Mouse (Mus musculus) intestine, embryonic 16.5 days (tissue): ENCODE measurements around the gene Fam192a. TPM values are rescaled to one million over a fixed set of nuclear protein-coding genes. Genes with fewer than 3 reads are reported as not detected.
A peak's percentile ranks its signal among the peaks of the same experiment; 100 is the strongest.

Experiments
- ATAC-seq: fragments of 200-750 bp; cut with Nextera tagmentation; 2 replicates; pipeline ENCODE4 v1.8.0; 2017; ENCODE audit warnings: moderate TSS enrichment, moderate library complexity
- H3K27ac ChIP-seq: fragments of 300-500 bp; sonication (generic); 2 replicates; pipeline ENCODE4 v1.5.1; 2014; ENCODE audit warnings: mild to moderate bottlenecking, low read length
- H3K27me3 ChIP-seq: fragments of 300-500 bp; sonication (generic); replicated peaks from 2 replicates; pipeline ENCODE4 v1.6.1; 2014; ENCODE audit warnings: low read length, control low read depth, mixed read lengths; ENCODE audit not compliant: control insufficient read depth, insufficient read depth
- H3K36me3 ChIP-seq: fragments of 300-500 bp; sonication (generic); 2 replicates; pipeline ENCODE4 v1.6.1; 2014; ENCODE audit warnings: low read length, control low read depth; ENCODE audit not compliant: control insufficient read depth, insufficient read depth
- H3K4me1 ChIP-seq: fragments of 300-500 bp; sonication (generic); 2 replicates; pipeline ENCODE4 v1.6.1; 2014; ENCODE audit warnings: low read length, control low read depth, mixed read lengths; ENCODE audit not compliant: control insufficient read depth, insufficient read depth
- H3K4me2 ChIP-seq: fragments of 300-500 bp; sonication (generic); 2 replicates; pipeline ENCODE4 v1.6.1; 2014; ENCODE audit warnings: low read depth, low read length, control low read depth
- H3K4me3 ChIP-seq: fragments of 300-500 bp; sonication (generic); 2 replicates; pipeline ENCODE4 v1.5.1; 2014; ENCODE audit warnings: mild to moderate bottlenecking, low read length
- H3K9ac ChIP-seq: fragments of 300-500 bp; sonication (generic); 2 replicates; pipeline ENCODE4 v1.6.1; 2014; ENCODE audit warnings: low read depth, low read length
- H3K9me3 ChIP-seq: fragments of 300-500 bp; sonication (generic); 2 replicates; pipeline ENCODE4 v1.6.1; 2016; ENCODE audit warnings: low read length, control low read depth; ENCODE audit not compliant: control insufficient read depth
- WGBS: fragments of 180-500 bp; shearing (Covaris S2); extraction: QIAGEN DNeasy Blood & Tissue Kit; methylation state at CpG from one replicate; pipeline ENCODE4 v1.1.7; 2014; 5-methylcytosine and 5-hydroxymethylcytosine counted together
- polyA plus RNA-seq: library from polyadenylated mRNA; unstranded; fragments of >200 nt; fragmentation: Nextera tagmentation; extraction: Ambion mirVana; gene quantifications from 2 replicates; pipeline ENCODE4 v1.2.1, GENCODE M21; 2015

Gene Fam192a
- polyA plus RNA-seq, 1 experiment from 2014 or later, result 56.4 TPM

GRCm38 (mm10) chr8:94607064-94607463 lies 5.3 kb upstream of the Fam192a start:
- ATAC-seq, result no peak
- WGBS, result 95% methylated on average over 5 of the region's 5 CpGs
- no peaks in the 10 kb centered on the region for H3K9me3 ChIP-seq
- H3K9ac ChIP-seq, result no peak overlapping the region
- no peaks in the 10 kb centered on the region; the same call in 1 of the 2 replicates for H3K4me1 ChIP-seq
- no peak overlapping the region for H3K27ac ChIP-seq
- H3K27me3 ChIP-seq, result no peaks in the 10 kb centered on the region
- H3K4me3 ChIP-seq, result no peak overlapping the region
- no peaks in the 10 kb centered on the region for H3K36me3 ChIP-seq
- H3K4me2 ChIP-seq, result no peak overlapping the region

GRCm38 (mm10) chr8:94604030-94604429 lies 2.2 kb upstream of the Fam192a start:
- no peak overlapping the region for H3K27ac ChIP-seq
- WGBS, result 72% methylated on average over 2 of the region's 2 CpGs
- H3K9ac ChIP-seq, result no peak overlapping the region

GRCm38 (mm10) chr8:94602471-94603131 lies 804 bp upstream of the Fam192a start:
- H3K36me3 ChIP-seq, result no peaks in the 10 kb centered on the region
- peak; percentile 7; the same call in 1 of the 2 replicates for ATAC-seq
- under 1% methylated on average over 31 of the region's 31 CpGs for WGBS
- H3K4me2 ChIP-seq, result peak overlapping the region; percentile 87
- peak overlapping the region; percentile 85 for H3K4me3 ChIP-seq
- H3K4me1 ChIP-seq, result peaks cover 7% of the 10 kb centered on the region
- H3K27ac ChIP-seq, result peak overlapping the region; percentile 87
- no peaks in the 10 kb centered on the region for H3K27me3 ChIP-seq
- peak overlapping the region; percentile 99 for H3K9ac ChIP-seq
- H3K9me3 ChIP-seq, result no peaks in the 10 kb centered on the region

More at GRCm38 (mm10) chr8:94604030-94604429, 2.2 kb upstream of the Fam192a start:
- H3K9me3 ChIP-seq, result no peaks in the 10 kb centered on the region
- ATAC-seq, result no peak
- H3K4me2 ChIP-seq, result no peak overlapping the region
- H3K27me3 ChIP-seq, result no peaks in the 10 kb centered on the region
- no peaks in the 10 kb centered on the region for H3K36me3 ChIP-seq
- H3K4me1 ChIP-seq, result peaks cover 7% of the 10 kb centered on the region
- H3K4me3 ChIP-seq, result no peak overlapping the region

- peak overlapping the region; percentile 88 for H3K9ac ChIP-seq
- H3K27ac ChIP-seq, result peak overlapping the region; percentile 84
- ATAC-seq, result peak; percentile 41
- H3K9me3 ChIP-seq, result no peaks in the 10 kb centered on the region
- peaks cover 7% of the 10 kb centered on the region for H3K4me1 ChIP-seq
- H3K27me3 ChIP-seq, result no peaks in the 10 kb centered on the region
- peak overlapping the region; percentile 89 for H3K4me2 ChIP-seq
- H3K4me3 ChIP-seq, result peak overlapping the region; percentile 85
- WGBS, result under 1% methylated on average over 50 of the region's 51 CpGs
- H3K36me3 ChIP-seq, result no peaks in the 10 kb centered on the region
These were observed 677 bp downstream of the Fam192a start for GRCm38 (mm10) chr8:94601034-94601606.

GRCm38 (mm10) chr8:94600478-94600877 lies 1.3 kb downstream of the Fam192a start:
- Histone ChIP-seq H3K27ac (peak overlapping the region; percentile 84; the same call in 1 of the 2 replicates), H3K4me3 (peak overlapping the region; percentile 85)
- WGBS, result 10% methylated on average over 5 of the region's 5 CpGs

GRCm38 (mm10) chr8:94594211-94594610 lies 7.6 kb downstream of the Fam192a start:
- Histone ChIP-seq H3K36me3 (no peaks in the 10 kb centered on the region), H3K27me3 (no peaks in the 10 kb centered on the region), H3K4me1 (no peaks in the 10 kb centered on the region), H3K9ac (no peak overlapping the region), H3K27ac (no peak overlapping the region), H3K4me2 (no peak overlapping the region), H3K4me3 (no peak overlapping the region), H3K9me3 (no peaks in the 10 kb centered on the region)
- no peak for ATAC-seq
- WGBS, result 50% methylated on average over 1 of the region's 1 CpGs

More at GRCm38 (mm10) chr8:94600478-94600877, 1.3 kb downstream of the Fam192a start:
- no peaks in the 10 kb centered on the region for H3K27me3 ChIP-seq
- H3K4me2 ChIP-seq, result peak overlapping the region; percentile 89
- H3K36me3 ChIP-seq, result no peaks in the 10 kb centered on the region
- H3K9ac ChIP-seq, result peak overlapping the region; percentile 88
- H3K9me3 ChIP-seq, result no peaks in the 10 kb centered on the region
- no peak for ATAC-seq
- H3K4me1 ChIP-seq, result peaks cover 7% of the 10 kb centered on the region

- no peaks in the 10 kb centered on the region for H3K36me3 ChIP-seq
- ATAC-seq, result no peak
- 87% methylated on average over 4 of the region's 4 CpGs for WGBS
These were observed 10.1 kb downstream of the Fam192a start for GRCm38 (mm10) chr8:94591691-94592090.

GRCm38 (mm10) chr8:94584238-94584817 lies 17.5 kb downstream of the Fam192a start:
- no peaks in the 10 kb centered on the region for H3K27me3 ChIP-seq
- H3K9ac ChIP-seq, result no peak overlapping the region
- no peaks in the 10 kb centered on the region for H3K4me1 ChIP-seq
- no peak overlapping the region for H3K27ac ChIP-seq
- ATAC-seq, result no peak
- no peaks in the 10 kb centered on the region for H3K9me3 ChIP-seq
- no peak overlapping the region for H3K4me3 ChIP-seq
- no peak overlapping the region for H3K4me2 ChIP-seq
- peaks cover 12% of the 10 kb centered on the region; the same call in 1 of the 2 replicates for H3K36me3 ChIP-seq
- WGBS, result 41% methylated on average over 4 of the region's 4 CpGs

More at GRCm38 (mm10) chr8:94591691-94592090, 10.1 kb downstream of the Fam192a start:
- Histone ChIP-seq H3K27me3 (no peaks in the 10 kb centered on the region), H3K4me1 (no peaks in the 10 kb centered on the region), H3K9ac (no peak overlapping the region), H3K27ac (no peak overlapping the region), H3K4me3 (no peak overlapping the region), H3K4me2 (no peak overlapping the region), H3K9me3 (no peaks in the 10 kb centered on the region)

- Histone ChIP-seq H3K4me2 (no peak overlapping the region), H3K9me3 (no peaks in the 10 kb centered on the region), H3K27me3 (no peaks in the 10 kb centered on the region), H3K36me3 (peaks cover 12% of the 10 kb centered on the region; the same call in 1 of the 2 replicates), H3K27ac (no peak overlapping the region), H3K9ac (no peak overlapping the region), H3K4me3 (no peak overlapping the region), H3K4me1 (no peaks in the 10 kb centered on the region)
- no peak for ATAC-seq
- 85% methylated on average over 6 of the region's 6 CpGs for WGBS
These were observed 19.2 kb downstream of the Fam192a start for GRCm38 (mm10) chr8:94582569-94582968.
